Mouse (Mus musculus): ENCODE results near the gene Cacna1e.

Cacna1e gene

DNA sequence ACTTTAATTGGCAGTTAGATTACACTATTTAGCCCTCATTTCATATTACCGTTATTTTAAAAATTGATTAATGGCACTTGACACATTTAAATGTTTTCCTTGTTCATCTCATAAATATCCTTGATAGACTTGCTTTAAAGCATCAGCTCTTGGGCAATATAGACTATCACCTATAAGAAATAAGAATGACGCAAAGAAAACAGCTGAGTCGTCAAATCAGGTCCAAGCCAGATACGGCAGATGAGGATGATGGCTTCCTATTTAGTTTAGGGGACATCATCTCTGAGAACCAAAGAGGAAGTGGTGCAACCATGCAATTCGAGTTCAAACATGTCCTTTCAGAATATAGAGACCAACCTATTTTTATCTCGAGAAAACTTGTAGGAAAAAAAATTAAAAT, 492.3 kb downstream of the Cacna1e start:
- DNase-seq (ENCODE audit: low read depth, low spot score) = no peak
